Mouse (Mus musculus) liver, adult (tissue): ENCODE data around the gene Sdc1.

Experiments
- GATA4 ChIP-seq: IDR thresholded peaks from 2 replicates; pipeline ENCODE4 v1.6.1; 2014; ENCODE audit warnings: mild to moderate bottlenecking, low read length; ENCODE audit not compliant: insufficient replicate concordance

Sdc1 gene

DNA sequence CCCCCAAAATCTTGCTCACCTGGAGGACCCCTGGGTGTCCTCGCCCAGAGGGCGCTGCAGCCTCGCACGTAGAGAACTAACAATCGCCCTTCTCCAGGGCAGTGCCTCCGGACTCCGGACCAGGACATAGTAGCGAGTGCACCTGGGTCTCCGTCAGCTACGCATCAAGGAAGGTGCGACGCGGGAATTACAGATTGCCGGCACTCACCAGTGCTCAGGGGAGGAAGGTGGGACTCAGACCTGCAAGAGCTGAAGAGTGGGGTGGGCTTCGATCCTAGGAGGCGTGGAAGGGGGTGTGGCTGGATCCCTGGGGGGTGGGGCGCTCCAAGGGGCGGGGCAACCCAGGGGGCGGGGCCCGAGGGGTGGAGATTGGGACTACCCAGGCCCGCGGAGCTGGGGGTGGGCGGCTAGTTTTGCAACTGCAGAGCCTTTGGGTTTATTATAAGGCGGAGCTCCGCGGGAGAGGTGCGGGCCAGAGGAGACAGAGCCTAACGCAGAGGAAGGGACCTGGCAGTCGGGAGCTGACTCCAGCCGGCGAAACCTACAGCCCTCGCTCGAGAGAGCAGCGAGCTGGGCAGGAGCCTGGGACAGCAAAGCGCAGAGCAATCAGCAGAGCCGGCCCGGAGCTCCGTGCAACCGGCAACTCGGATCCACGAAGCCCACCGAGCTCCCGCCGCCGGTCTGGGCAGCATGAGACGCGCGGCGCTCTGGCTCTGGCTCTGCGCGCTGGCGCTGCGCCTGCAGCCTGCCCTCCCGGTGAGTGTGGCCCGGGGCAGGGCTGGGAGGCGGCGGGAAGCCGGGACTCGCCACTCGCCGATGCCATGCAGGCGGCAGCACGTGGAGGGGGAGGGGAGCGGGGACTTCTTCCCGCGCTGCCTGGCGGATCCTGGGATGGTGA lies at the start of gene Sdc1:
Sdc1 (plus strand) TSS at position 378 of the 898 bp plus-strand sequence.
- TF ChIP-seq GATA4 = no peak

DNA sequence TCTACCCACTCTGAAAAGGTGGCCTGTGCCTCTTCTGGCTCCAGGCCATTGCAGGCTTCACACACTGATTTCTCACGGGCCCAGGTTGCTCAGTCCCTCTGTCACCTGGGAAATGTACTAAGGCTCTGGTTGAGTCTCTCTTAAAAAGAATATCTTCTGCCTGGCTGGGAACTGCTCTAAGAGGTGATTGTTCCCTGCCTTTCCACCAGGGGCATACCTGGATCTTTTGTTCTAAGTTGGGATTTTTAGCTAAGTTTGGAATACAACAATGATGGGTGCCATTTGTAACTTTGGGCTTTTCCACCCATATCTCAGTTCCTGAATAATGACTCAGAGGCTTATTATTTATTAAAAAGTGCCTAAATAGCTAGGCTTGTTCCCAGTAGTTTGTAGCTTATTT lies 44.2 kb upstream of the Sdc1 start:
- TF ChIP-seq GATA4 = no peak

DNA sequence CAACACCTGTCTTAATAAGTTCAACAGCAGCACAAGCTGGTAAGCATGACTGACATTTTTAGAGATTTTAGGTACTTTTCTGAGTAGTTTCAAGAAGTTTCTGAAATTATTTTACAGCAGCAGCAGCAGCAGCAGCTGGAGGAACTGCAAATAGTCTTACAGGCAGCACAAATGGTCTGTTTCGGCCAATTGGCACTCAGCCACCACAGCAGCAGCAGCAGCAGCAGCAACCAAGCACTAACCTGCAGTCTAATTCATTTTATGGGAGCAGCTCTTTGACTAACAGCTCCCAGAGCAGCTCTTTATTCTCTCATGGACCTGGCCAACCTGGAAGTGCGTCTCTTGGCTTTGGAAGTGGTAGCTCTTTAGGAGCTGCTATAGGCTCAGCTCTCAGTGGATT lies 42.4 kb upstream of the Sdc1 start:
- no peak for TF ChIP-seq GATA4

- no peak for TF ChIP-seq GATA4
These were observed 17.5 kb upstream of the Sdc1 start for GRCm38 (mm10) chr12:8753654-8754053.

- no peak for TF ChIP-seq GATA4
These were observed 17.0 kb upstream of the Sdc1 start for GRCm38 (mm10) chr12:8754116-8754515.

DNA sequence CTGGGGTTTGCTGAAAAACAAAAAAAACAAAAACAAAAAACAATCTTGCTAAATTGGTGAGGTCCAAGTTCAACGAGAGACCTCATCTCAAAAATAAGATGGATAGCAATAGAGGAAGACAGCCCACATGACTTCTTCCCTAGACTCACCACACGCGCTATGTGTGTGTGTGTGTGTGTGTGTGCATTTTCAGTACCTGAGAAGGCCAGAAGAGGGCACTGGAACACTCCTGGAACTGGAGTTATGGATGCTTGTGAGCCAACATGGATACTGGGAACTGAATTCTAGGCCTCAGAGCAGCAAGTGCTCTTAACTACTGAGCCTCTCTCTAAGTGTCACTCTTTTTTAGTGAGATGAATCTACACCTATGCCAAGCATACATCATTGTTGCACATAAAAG lies 13.1 kb upstream of the Sdc1 start:
- TF ChIP-seq GATA4 = no peak

DNA sequence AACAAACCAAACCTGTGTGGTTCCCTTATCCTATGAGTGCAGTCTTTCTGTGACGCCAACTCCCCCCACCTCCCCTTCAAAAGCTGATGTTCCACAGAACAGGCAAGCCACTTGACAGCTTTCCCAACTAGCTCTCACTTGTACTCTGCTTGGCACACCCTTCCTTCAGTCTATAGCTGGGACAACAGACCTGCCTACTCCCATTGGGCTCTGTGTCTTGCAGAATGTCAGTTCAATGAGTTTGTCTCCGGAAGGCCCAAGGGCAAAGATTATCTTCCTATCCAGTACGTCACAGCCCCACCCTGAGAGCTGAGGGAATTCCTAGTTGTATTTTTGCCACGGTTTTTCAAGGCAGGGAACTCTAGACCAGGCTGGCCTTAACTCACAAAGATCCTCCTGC lies 12.0 kb upstream of the Sdc1 start:
- no peak for TF ChIP-seq GATA4

GRCm38 (mm10) chr12:8759779-8760178 lies 11.3 kb upstream of the Sdc1 start:
- no peak for TF ChIP-seq GATA4

- TF ChIP-seq GATA4 = no peak
These were observed 10.6 kb upstream of the Sdc1 start for GRCm38 (mm10) chr12:8760561-8760960.

DNA sequence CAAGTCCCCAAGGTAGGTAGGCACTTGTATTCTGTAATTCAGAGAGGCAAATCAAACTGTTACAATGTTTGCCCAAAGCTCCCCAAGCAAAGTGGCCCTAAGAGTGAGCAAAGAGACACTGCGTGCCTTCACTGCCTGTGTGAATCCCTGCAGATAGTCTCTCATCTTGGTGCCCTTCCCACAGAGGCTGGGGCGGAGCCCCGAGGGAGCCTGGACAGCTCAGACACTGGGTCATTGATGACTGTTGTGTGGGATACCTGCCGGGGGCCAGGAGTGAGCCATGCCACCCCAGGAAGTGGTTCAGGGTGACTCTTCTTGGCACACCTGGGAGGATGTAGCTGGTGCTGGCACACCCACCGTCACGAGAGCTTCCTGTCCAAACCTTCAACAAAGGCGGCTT lies 10.1 kb upstream of the Sdc1 start:
- no peak for TF ChIP-seq GATA4

DNA sequence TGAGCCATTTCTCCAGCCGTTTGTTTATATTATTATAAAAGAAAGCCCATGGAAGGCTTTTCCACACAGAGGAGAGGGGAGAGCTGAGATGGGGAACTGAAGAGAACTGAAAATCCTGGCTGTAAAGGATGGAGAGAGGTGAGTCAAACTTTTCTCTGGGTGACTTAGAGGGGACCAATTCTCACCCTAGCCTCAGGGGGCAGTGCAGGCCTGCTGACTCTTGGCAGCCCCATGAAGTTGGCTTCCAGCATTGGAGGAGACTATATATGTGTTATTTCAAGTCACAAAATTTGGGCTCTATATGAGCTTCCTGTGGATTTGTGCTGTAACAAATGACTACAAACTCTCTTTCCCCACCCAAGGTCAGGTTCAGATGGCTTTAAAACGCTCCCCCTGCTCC lies 8.5 kb upstream of the Sdc1 start:
- TF ChIP-seq GATA4 = no peak

- no peak for TF ChIP-seq GATA4
These were observed 6.7 kb upstream of the Sdc1 start for GRCm38 (mm10) chr12:8764221-8764930.

DNA sequence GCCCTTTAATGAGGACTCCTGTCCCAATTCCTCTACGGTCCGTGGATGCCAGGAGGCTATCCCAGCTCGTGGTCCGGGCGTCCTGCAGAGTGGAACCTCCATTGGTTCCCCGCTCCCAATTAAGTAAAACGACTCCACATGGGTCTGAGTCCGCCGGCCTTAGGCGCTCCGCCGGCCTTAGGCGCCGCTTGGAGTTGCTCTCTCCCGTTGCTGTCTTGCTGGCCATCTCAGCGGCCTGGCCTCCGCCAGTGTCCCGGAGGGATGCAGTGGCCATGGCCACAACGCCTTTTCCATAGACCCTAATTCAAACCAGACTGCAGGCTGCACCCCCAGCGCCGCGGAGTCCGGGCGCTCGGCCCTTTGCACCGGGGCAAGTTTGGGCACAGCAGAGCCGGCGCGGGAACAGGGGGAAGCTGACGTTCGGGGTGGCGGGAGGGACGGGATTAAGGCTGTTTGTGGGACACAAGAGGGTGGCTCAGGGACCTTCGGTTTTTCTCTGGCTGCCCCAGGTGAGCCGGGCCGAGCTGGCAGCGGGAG lies 789 bp downstream of the Sdc1 start:
- TF ChIP-seq GATA4 = no peak

DNA sequence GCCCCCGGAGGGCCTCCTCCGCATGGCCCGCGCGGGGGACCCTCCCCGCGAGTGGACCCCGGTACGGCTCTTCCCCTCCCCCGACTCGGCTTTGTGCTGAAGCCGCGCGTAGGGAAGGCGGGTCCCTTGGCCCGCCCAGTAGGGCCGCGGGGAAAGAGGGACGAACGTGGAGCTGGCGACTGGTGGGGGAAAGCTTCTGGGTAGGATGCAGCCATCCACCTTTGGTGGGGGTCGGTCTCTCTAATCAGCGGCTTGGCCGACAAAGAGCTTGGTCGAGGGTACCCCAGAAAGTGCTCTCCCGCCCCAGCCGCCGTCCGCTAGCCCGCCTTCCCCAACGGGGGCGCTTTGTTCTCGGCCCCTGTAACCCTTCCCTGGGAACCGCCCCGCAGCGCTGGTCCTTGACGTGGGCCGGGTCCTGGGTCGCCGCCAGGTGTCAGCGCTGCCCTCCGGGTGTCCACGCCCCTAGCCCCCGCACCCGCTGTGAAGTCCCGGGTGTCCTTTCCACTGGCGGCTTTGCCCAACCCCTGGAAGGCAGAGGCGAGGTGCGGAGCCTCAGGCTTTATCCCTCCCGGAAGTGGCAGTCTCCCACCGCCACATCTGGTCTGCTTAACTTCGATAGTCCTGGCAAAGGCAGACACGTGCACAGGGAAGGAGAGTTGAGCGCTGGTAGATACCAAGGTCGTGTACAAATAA lies 1.5 kb downstream of the Sdc1 start:
- no peak for TF ChIP-seq GATA4

GRCm38 (mm10) chr12:8773336-8773735 lies 2.2 kb downstream of the Sdc1 start:
- TF ChIP-seq GATA4 = no peak
